Mouse (Mus musculus) right cerebral cortex, postnatal 36 days (tissue): ENCODE results near the gene Clp1.

Experiments used
- DNase-seq, 2 experiments: peaks; one replicate each; pipeline ENCODE4 v3.0.0; 2022; ENCODE audit warnings: low spot score in 2 of 2, mixed read lengths in 1 of 2

The Clp1 gene

GRCm38 (mm10) chr2:84714422-84714810, 12.7 kb downstream of the Clp1 start:
- DNase-seq = peak in 1 of 2 experiments; percentile 25

- no peak for DNase-seq
Measured at GRCm38 (mm10) chr2:84711898-84712297, 15.3 kb downstream of the Clp1 start.

DNA sequence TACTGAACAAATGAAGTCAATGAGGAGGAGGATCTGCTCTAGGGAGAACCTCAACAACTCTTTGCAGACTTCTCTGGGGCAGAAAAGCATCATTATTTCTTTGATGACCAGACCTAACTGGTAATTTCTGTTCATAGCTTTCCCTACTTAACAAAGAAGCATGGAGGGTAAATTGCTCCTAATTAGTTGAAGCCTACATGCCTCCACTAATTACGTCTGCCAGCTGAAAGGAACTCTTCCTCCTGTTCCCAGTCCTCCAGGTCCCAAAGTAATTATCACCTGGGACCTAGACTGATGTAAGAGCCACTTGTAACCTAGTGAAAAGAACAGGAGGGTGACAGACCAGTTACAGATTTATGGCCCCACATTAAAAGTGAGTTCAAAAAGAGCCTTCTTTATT, 19.6 kb downstream of the Clp1 start:
- no peak for DNase-seq

- no peak for DNase-seq
Measured at GRCm38 (mm10) chr2:84705295-84705694, 21.9 kb downstream of the Clp1 start.

DNA sequence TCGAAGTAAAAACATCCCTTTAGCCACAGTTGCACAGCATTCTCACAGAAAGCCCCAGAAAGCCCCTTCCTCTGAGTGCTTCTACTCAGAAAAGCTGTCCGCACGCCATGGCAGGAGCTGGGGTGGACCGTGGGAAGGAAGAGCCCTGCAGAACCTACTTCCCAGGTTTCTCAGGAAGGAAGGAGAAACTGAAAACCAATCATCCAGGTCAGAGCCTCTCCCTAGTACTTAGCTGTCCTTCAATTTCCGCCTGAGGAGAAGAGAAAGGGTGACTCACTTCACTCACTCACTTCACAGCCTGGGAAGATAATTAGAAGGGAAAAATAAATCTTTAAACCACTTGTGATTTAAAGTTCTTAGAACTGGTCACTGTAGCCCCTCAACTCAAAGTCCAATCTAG, 22.8 kb downstream of the Clp1 start:
- DNase-seq = no peak

- no peak for DNase-seq
Measured at GRCm38 (mm10) chr2:84703497-84703896, 23.7 kb downstream of the Clp1 start.

DNA sequence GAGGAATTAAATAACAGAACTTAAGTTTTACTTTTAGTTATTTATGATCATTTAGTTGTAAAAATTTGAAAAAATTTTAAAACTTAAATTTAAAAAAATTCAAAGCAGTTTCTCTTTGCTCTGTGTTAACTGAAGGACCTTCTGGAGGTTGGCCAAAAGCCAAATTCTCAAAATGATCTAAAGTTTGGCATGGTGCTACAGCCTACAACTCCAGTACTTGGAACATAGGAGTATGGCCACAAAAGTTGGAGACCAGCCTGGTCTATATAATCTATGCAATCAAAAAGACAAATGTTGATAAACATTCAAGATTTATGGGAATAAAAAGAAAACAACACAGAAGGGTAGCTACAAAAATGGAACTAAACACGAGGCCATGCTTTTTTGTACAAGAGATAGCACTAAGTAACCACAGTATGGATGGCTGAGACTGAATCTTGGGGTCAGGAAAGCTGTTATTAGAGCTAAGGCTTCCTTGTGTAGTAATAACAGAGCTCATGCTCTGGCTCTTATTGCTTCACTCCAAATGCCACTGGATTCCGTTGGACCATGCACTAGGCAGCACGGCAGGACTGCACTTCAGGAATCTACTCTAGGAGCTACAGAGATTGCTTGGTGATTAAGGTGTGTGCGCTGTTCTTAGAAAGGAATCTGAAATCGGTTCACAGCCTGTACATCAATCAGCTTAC, 32.0 kb downstream of the Clp1 start:
- DNase-seq = no peak

DNA sequence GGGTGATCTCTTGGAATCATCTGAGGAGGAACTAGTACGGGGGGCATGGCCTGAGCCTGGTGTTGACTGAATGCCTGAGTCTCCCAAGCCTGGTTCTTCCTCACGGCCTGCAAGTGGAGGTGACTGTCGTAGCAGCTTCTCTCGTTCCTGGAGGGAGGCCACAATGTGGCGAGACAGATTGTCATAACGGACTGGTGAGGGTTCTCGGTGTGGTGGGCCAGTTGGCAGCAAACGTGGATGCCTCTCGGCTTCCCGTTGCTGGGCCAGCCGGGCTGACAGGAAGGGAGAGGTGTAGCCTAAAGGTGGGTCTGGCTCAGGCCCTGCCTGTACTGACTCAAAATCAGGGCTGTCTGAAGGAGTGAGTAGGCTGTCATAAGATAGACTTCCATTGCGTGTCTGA, 37.1 kb downstream of the Clp1 start:
- DNase-seq = no peak

DNA sequence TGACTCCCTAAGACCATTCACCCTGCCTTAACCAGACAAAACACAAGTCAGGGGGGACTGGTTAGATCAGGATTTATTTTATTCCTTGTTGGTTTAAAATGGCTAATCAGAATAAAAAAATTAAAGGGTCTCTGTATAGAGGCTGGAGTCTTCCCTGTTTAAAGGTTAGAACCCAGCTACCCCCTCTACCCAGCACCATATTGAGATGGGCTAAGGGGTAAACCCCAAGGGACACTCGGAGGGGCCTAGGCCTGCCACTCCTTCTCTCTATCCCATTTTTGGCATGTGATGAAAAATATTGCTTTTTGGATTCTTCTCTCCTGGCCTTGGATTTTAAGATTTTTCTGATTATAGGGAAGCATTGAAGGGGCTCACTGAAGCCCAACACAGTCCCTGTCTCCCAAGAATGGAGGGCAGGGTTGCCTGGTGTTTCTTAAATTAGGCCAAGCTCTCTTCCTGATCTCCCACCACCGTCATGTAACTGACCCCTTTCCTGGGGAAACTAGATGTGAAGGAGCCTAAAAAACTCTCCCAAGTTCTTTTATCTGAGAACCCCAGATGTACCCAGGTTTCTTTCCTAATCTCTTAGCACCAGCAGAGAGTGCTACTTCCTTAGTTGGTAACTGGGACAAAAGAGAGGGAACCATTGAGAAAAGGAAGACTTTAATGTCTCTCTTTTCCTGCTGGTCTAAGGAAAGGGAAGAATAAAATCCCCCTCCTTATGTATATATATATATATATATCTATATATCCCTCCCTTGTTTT, 38.9 kb downstream of the Clp1 start:
- no peak for DNase-seq

DNA sequence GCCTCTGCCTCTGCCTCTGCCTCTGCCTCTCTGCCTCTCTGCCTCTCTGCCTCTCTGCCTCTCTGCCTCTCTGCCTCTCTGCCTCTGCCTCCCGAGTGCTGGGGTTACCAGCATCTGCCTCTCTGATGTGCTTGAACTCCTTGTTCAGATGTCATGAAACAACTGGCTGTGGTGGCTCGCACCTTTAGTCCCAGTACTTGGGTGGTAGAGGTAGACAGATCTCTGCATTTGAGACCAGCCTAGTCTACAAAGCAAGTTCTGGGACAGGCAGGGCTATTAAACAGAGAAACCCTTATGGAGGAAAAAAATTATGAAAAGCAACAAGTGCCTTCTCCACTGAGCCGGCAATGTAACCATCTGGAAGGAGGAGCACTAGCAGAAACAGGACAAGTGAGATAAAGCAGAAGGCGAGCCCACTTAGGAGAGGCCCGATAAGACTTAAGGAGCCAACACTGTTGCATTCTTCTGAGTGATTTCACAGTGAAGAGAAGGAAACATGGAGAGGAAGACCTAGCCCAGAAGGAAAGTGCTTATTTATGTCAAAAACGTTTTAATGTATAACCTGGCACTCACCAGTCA, 44.5 kb downstream of the Clp1 start:
- DNase-seq = no peak

DNA sequence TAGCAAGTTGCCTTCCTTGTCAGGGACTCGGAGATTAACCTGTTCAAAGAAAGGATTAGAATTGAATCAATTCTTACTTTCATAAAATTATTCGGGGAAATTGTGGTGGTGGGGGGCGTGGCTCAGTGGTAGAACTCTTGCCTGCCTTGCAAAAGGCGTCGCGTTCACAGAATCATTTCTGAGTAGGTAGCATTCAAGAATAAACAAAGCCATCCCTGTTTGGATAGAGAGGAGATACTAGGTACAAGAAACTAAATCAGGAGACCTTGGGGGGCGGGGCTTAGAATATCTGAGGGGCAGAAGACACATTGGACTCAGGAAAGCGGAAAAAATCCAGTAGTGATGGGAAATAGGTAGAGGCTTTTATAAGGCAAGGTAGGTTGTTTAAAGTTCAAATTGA, 48.1 kb downstream of the Clp1 start, which contains the start of gene Tmx2:
Tmx2 (minus strand) TSS at position 125 of the 400 bp plus-strand sequence.
- no peak for DNase-seq

- peak; percentile 93 to 98 for DNase-seq
Measured at GRCm38 (mm10) chr2:84677968-84678880, 48.9 kb downstream of the Clp1 start, which contains the start of the genes Gm28635 and Med19. Gm28635 (minus strand) TSS chr2:84678041. Med19 (plus strand) TSS chr2:84678402.

GRCm38 (mm10) chr2:84677270-84677967, 49.7 kb downstream of the Clp1 start:
- DNase-seq = no peak
